Mouse (Mus musculus) embryonic facial prominence, embryonic 15.5 days (tissue): ENCODE results near the gene Il18. TPM values are rescaled to one million over a fixed set of nuclear protein-coding genes. Genes with fewer than 3 reads are reported as not detected.
A peak's percentile ranks its signal among the peaks of the same experiment; 100 is the strongest.

Source experiments
- ATAC-seq: fragments of 200-750 bp; cut with Nextera tagmentation; 2 replicates; pipeline ENCODE4 v1.8.0; 2017; ENCODE audit warnings: low read depth, moderate TSS enrichment; ENCODE audit not compliant: insufficient number of reproducible peaks, low FRiP score, low TSS enrichment
- H3K27ac ChIP-seq: fragments of 300-500 bp; sonication (generic); replicated peaks from 2 replicates; pipeline ENCODE4 v1.5.1; 2015; ENCODE audit warnings: mild to moderate bottlenecking, inconsistent platforms
- H3K27me3 ChIP-seq: fragments of 300-500 bp; sonication (generic); 2 replicates; pipeline ENCODE4 v1.6.1; 2015; ENCODE audit warnings: inconsistent platforms
- H3K36me3 ChIP-seq: fragments of 300-500 bp; sonication (generic); 2 replicates; pipeline ENCODE4 v1.6.1; 2015; ENCODE audit warnings: mild to moderate bottlenecking, inconsistent platforms
- H3K4me1 ChIP-seq: fragments of 300-500 bp; sonication (generic); 2 replicates; pipeline ENCODE4 v1.6.1; 2015; ENCODE audit warnings: inconsistent platforms
- H3K4me2 ChIP-seq: fragments of 300-500 bp; sonication (generic); replicated peaks from 2 replicates; pipeline ENCODE4 v1.6.1; 2015; ENCODE audit warnings: mild to moderate bottlenecking, inconsistent platforms
- H3K4me3 ChIP-seq: fragments of 300-500 bp; sonication (generic); replicated peaks from 2 replicates; pipeline ENCODE4 v1.5.1; 2015; ENCODE audit warnings: mild to moderate bottlenecking, inconsistent platforms
- H3K9ac ChIP-seq: fragments of 300-500 bp; sonication (generic); 2 replicates; pipeline ENCODE4 v1.6.1; 2015; ENCODE audit warnings: inconsistent platforms
- H3K9me3 ChIP-seq: fragments of 300-500 bp; sonication (generic); replicated peaks from 2 replicates; pipeline ENCODE4 v1.6.1; 2016; ENCODE audit warnings: inconsistent platforms
- WGBS: fragments of 180-500 bp; shearing (Covaris S2); methylation state at CpG from one replicate; pipeline ENCODE4 v1.1.7; 2015; 5-methylcytosine and 5-hydroxymethylcytosine counted together
- polyA plus RNA-seq: library from polyadenylated mRNA; unstranded; fragments of >200 nt; fragmentation: Nextera tagmentation; extraction: Ambion mirVana; gene quantifications from 2 replicates; pipeline ENCODE4 v1.2.1, GENCODE M21; 2015

The Il18 gene
- polyA plus RNA-seq, 1 experiment from 2014 or later = 7.9 TPM

- H3K27ac ChIP-seq = no peak overlapping the region
- ATAC-seq = no peak
- H3K4me1 ChIP-seq = no peaks in the 10 kb centered on the region
- H3K9me3 ChIP-seq = no peaks in the 10 kb centered on the region
- H3K4me2 ChIP-seq = no peak overlapping the region
- H3K36me3 ChIP-seq = no peaks in the 10 kb centered on the region
- no peak overlapping the region for H3K4me3 ChIP-seq
- H3K9ac ChIP-seq = no peak overlapping the region
- H3K27me3 ChIP-seq = no peaks in the 10 kb centered on the region
- whole genome bisulfite sequencing = 72% methylated on average over 4 of the region's 4 CpGs
Observed at GRCm38 (mm10) chr9:50586955-50587354, 32.3 kb downstream of the Il18 start.

GRCm38 (mm10) chr9:50590856-50591518 lies 36.4 kb downstream of the Il18 start:
- no peak overlapping the region for H3K9ac ChIP-seq
- no peak overlapping the region for H3K4me2 ChIP-seq
- ATAC-seq = no peak
- no peaks in the 10 kb centered on the region for H3K4me1 ChIP-seq
- no peak overlapping the region for H3K4me3 ChIP-seq
- peaks cover 12% of the 10 kb centered on the region for H3K36me3 ChIP-seq
- H3K27me3 ChIP-seq = no peaks in the 10 kb centered on the region
- WGBS = 68% methylated on average over 10 of the region's 10 CpGs
- H3K9me3 ChIP-seq = no peaks in the 10 kb centered on the region
- no peak overlapping the region for H3K27ac ChIP-seq

- 88% methylated on average over 9 of the region's 9 CpGs for WGBS
- Histone ChIP-seq H3K4me3 (no peak overlapping the region), H3K9me3 (no peaks in the 10 kb centered on the region), H3K9ac (no peak overlapping the region), H3K27me3 (no peaks in the 10 kb centered on the region), H3K27ac (no peak overlapping the region), H3K4me1 (no peaks in the 10 kb centered on the region), H3K36me3 (peaks cover 30% of the 10 kb centered on the region), H3K4me2 (no peak overlapping the region)
- no peak for ATAC-seq
Observed at GRCm38 (mm10) chr9:50592955-50593354, 38.3 kb downstream of the Il18 start.

DNA sequence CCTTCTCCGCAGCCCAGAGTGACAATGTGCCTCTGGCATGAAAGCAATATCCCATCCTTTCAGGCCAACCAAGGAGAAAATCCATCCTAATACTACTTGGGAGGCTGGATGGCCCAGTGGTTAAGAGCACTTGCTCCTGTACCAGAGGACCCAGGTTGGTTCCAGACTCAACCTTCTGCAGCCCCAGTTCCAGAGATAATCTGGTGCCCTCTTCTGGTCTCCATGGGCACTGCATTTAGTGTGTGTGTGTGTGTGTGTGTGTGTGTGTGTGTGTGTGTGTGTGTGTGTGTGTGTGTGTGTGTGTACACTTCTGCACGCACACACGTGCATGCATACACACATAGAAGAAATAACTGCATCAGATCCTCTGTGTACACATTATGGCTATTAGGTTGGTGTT lies 38.9 kb downstream of the Il18 start:
- Histone ChIP-seq H3K9ac (no peak overlapping the region), H3K36me3 (peaks cover 36% of the 10 kb centered on the region), H3K4me3 (no peak overlapping the region), H3K4me2 (no peak overlapping the region), H3K9me3 (no peaks in the 10 kb centered on the region), H3K27me3 (no peaks in the 10 kb centered on the region), H3K4me1 (no peaks in the 10 kb centered on the region), H3K27ac (no peak overlapping the region)
- WGBS = 66% methylated on average over 3 of the region's 3 CpGs
- no peak for ATAC-seq

DNA sequence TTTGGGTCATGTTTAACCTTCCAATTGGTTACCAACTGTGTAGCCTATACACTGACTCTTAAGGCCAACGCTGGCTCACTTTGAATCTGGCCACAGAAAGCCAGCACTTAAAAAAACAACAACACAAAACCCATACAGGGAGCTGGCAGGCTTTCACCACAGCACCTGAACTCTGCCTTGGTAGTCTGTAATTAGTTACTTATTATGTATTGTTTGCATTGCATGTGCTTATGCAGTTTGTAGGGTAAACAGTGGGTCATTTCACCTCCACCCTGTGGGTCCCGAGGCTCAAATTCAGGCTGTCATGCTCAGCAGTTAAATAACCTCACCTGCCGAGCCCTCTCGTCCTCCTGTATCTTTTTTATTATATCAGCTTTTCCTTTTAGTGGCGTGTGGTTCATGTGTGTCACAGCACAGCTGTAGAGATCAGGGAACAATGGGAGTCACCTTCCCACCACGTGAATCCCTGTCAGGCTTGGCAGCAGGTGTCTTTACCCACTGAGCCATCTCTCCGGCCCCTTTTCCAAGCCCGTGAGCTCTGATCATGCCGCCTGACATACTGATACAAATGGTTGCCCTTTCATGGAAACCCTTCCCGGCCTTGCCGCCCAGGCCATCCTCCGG lies 40.3 kb downstream of the Il18 start:
- Histone ChIP-seq H3K27me3 (no peaks in the 10 kb centered on the region), H3K36me3 (peaks cover 48% of the 10 kb centered on the region), H3K4me2 (no peak overlapping the region), H3K9me3 (no peaks in the 10 kb centered on the region), H3K4me1 (no peaks in the 10 kb centered on the region), H3K27ac (no peak overlapping the region), H3K4me3 (no peak overlapping the region), H3K9ac (no peak overlapping the region)
- 77% methylated on average over 12 of the region's 12 CpGs for whole genome bisulfite sequencing
- ATAC-seq = no peak

DNA sequence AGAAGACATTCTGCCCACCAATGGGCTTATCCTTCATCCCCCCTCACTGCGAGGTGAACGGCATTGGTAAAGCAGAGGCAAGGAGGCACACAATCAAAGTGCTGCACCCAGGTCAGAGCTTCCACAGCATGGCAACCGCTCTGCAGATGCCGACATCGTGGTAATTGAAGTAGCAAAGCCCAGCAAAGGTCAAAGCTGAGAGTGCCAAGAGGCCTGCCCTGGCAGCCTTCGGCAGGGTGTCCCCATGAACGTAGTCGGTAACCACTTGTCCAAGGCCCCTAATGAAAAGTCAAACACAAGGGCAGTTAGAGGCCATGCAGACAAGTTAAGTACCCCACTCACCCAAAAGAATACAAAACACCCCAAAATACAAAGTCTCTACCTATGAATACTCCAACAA lies 42.3 kb downstream of the Il18 start:
- Histone ChIP-seq H3K4me2 (no peak overlapping the region), H3K9me3 (no peaks in the 10 kb centered on the region), H3K9ac (no peak overlapping the region), H3K4me1 (peaks cover 5% of the 10 kb centered on the region), H3K36me3 (peaks cover 53% of the 10 kb centered on the region), H3K27me3 (no peaks in the 10 kb centered on the region), H3K4me3 (no peak overlapping the region), H3K27ac (no peak overlapping the region)
- 92% methylated on average over 8 of the region's 8 CpGs for WGBS
- ATAC-seq = no peak

DNA sequence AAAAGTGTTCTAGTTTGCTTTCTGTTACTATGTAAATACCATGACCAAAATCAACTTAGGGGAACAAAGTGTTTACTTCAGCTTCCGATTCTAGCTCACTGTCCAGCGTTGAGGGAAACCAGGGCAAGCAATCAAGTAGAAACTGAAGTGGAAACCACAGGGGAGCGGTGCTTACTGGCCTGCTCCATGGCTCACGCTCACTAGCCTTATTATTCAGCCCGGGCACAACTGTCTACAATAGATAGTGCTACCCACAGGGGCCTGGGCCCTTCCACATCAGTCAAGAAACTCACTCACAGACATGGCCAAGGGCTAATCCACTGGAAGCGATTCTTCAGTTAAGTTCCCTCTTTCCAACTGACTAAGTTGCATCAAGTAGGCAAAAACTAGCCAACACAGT lies 46.9 kb downstream of the Il18 start:
- H3K4me3 ChIP-seq = no peak overlapping the region
- no peaks in the 10 kb centered on the region for H3K9me3 ChIP-seq
- peaks cover 25% of the 10 kb centered on the region for H3K4me1 ChIP-seq
- H3K27me3 ChIP-seq = no peaks in the 10 kb centered on the region
- no peak for ATAC-seq
- 90% methylated on average over 6 of the region's 6 CpGs for WGBS
- H3K9ac ChIP-seq = no peak overlapping the region
- no peak overlapping the region for H3K4me2 ChIP-seq
- H3K27ac ChIP-seq = no peak overlapping the region
- peaks cover 46% of the 10 kb centered on the region for H3K36me3 ChIP-seq

DNA sequence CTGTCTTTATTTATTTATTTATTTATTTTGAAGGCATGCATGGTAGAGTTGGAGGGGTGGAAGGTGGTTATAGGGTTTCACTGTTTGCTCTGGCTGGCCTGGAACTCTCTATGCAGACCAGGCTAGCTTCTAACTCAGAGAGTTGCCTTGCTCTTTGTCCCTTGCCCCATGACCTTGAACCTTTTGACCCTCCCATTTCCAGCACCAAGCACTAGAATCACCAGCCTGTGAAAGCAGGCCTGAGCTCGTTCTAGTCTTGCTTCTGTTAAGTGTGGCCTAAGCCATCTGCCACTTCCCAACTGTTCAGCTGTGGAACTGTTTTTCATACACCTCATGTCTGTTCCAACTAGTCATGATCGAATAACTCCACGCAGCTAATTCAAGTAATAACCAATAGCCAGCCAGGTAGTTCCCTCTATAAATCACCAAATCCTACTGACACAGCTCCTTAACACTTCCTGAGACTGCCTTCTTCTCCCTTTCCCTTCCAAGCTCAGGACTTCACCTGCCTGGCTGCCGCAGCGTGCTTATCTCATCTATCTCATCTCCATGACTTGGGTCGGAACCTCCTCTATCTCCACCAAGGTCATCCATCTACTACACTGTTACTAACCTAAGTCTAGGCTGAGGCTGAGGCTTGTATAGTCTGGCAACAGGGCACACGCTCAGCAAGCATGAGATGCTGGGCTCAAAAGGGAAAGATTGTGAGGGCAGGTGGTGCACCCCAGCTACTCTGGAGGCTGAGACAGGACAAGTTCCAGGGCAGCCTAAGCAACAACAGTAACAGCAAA lies 47.6 kb downstream of the Il18 start:
- peaks cover 44% of the 10 kb centered on the region for H3K36me3 ChIP-seq
- 88% methylated on average over 7 of the region's 7 CpGs for WGBS
- ATAC-seq = no peak
- no peaks in the 10 kb centered on the region for H3K27me3 ChIP-seq
- H3K27ac ChIP-seq = no peak overlapping the region
- peak overlapping the region; percentile 72 for H3K4me3 ChIP-seq
- H3K9me3 ChIP-seq = no peaks in the 10 kb centered on the region
- peaks cover 25% of the 10 kb centered on the region for H3K4me1 ChIP-seq
- peak overlapping the region; percentile 57; the same call in 1 of the 2 replicates for H3K9ac ChIP-seq
- H3K4me2 ChIP-seq = peak overlapping the region; percentile 80

DNA sequence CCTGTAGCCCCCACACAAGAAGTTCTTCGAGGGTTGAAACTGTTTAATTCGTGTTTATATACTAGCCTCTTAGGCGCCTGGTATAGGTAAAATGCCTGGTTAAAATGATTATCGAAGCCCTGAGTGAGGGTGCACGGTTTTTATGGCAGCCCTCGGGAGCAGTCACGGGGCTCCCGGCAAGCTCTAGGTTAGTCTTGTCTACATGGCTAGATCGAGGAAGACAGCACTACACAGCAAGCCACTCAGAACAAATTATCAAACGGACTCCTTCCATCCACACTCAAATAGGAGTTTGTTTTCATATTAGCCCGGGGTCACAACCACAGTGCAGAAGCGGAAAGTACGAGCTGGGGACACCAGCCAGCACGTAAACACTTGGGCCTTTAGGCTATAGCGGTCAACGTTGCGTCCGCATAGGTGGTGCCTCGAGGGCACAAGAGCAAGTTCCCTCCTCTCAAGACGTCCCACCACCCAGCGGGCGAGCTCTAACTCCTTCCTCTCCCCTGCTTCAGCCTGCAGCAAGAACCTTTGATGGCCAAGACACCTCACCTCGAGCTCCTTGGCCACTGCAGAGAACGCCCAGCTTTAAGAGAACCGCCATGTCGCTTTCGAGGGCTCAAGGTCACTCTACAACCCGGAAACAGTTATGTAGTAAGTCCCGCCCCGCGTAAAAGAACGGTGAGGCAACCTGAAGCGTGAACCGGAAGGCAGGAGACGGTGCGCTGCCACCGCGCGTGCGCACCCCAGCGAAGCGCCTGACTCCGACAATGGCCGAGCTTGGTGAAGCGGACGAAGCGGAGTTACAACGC lies 48.8 kb downstream of the Il18 start, which contains the start of the genes Sdhd and Timm8b:
Gene Sdhd (minus strand): TSS at position 624 of the 809 bp plus-strand sequence.
Gene Timm8b (plus strand): TSS at position 722 of the 809 bp plus-strand sequence.
- peak within 1 kb of the TSS; percentile 72 for H3K4me3 ChIP-seq
- peak within 1 kb of the TSS; percentile 80 for H3K4me2 ChIP-seq
- H3K27ac ChIP-seq = peak within 1 kb of the TSS; percentile 85
- peak within 1 kb of the TSS; percentile 73 for H3K9ac ChIP-seq
- under 1% methylated on average over 48 of the region's 48 CpGs for WGBS
- H3K4me1 ChIP-seq = peaks cover 25% of the 10 kb centered on the region
- no peaks in the 10 kb centered on the region for H3K9me3 ChIP-seq
- peaks cover 39% of the 10 kb centered on the region for H3K36me3 ChIP-seq
- no peaks in the 10 kb centered on the region for H3K27me3 ChIP-seq
- ATAC-seq = peak; percentile 98

GRCm38 (mm10) chr9:50603998-50604324 lies 49.3 kb downstream of the Il18 start:
- Histone ChIP-seq H3K4me2 (peak overlapping the region; percentile 80), H3K9me3 (no peaks in the 10 kb centered on the region), H3K4me3 (peak overlapping the region; percentile 72), H3K27ac (peak overlapping the region; percentile 85), H3K27me3 (no peaks in the 10 kb centered on the region), H3K9ac (peak overlapping the region; percentile 73), H3K36me3 (peaks cover 37% of the 10 kb centered on the region), H3K4me1 (peaks cover 25% of the 10 kb centered on the region)
- under 1% methylated on average over 24 of the region's 24 CpGs for WGBS
- peak; percentile 78 for ATAC-seq

GRCm38 (mm10) chr9:50604338-50604737 lies 49.7 kb downstream of the Il18 start:
- H3K4me1 ChIP-seq = peaks cover 25% of the 10 kb centered on the region
- no peaks in the 10 kb centered on the region for H3K27me3 ChIP-seq
- ATAC-seq = peak; percentile 5; the same call in 1 of the 2 replicates
- H3K9ac ChIP-seq = peak overlapping the region; percentile 73
- 2% methylated on average over 6 of the region's 6 CpGs for WGBS
- peak overlapping the region; percentile 80 for H3K4me2 ChIP-seq
- peak overlapping the region; percentile 72 for H3K4me3 ChIP-seq
- no peaks in the 10 kb centered on the region for H3K9me3 ChIP-seq
- peak overlapping the region; percentile 85 for H3K27ac ChIP-seq
- H3K36me3 ChIP-seq = peaks cover 36% of the 10 kb centered on the region
